Mouse (Mus musculus): Measurements from ENCODE around the gene Atg101.
A peak's percentile ranks its signal among the peaks of the same experiment; 100 is the strongest.
"Not testable (repeated sequence)": the region's sequence is repeated elsewhere in the genome, so short reads cannot be mapped to it uniquely, and the experiment has no call there.

The Atg101 gene

GRCm38 (mm10) chr15:101315378-101315777 lies 31.3 kb downstream of the Atg101 start:
- no peak for DNase-seq (ENCODE audit: low spot score in 2 of 2)

GRCm38 (mm10) chr15:101315832-101316231 lies 31.8 kb downstream of the Atg101 start:
- DNase-seq (ENCODE audit: low spot score in 2 of 2): peak; percentile 74 to 84

- DNase-seq (ENCODE audit: low spot score in 2 of 2): no peak
Observed at GRCm38 (mm10) chr15:101316279-101316912, 32.3 kb downstream of the Atg101 start.

GRCm38 (mm10) chr15:101316913-101317813 lies 33.1 kb downstream of the Atg101 start:
- DNase-seq (ENCODE audit: low spot score in 2 of 2): no peak

- no peak for DNase-seq (ENCODE audit: low spot score in 2 of 2)
Observed at GRCm38 (mm10) chr15:101317814-101318500, 33.9 kb downstream of the Atg101 start.

GRCm38 (mm10) chr15:101318889-101319765 lies 35.1 kb downstream of the Atg101 start:
- DNase-seq (ENCODE audit: low spot score in 2 of 2): no peak

GRCm38 (mm10) chr15:101320010-101320617 lies 36.0 kb downstream of the Atg101 start:
- DNase-seq (ENCODE audit: low spot score in 2 of 2): no peak

GRCm38 (mm10) chr15:101320618-101321041 lies 36.6 kb downstream of the Atg101 start:
- peak in 1 of 2 experiments; percentile 69 for DNase-seq (ENCODE audit: low spot score in 2 of 2)

- DNase-seq (ENCODE audit: low spot score in 2 of 2): no peak
Observed at GRCm38 (mm10) chr15:101321126-101321525, 37.1 kb downstream of the Atg101 start.

- DNase-seq (ENCODE audit: low spot score in 2 of 2): no peak
Observed at GRCm38 (mm10) chr15:101322106-101322505, 38.0 kb downstream of the Atg101 start.

GRCm38 (mm10) chr15:101322640-101323039 lies 38.6 kb downstream of the Atg101 start:
- DNase-seq (ENCODE audit: low spot score in 2 of 2): no peak

GRCm38 (mm10) chr15:101323511-101323910 lies 39.4 kb downstream of the Atg101 start:
- no peak for DNase-seq (ENCODE audit: low spot score in 2 of 2)

- DNase-seq (ENCODE audit: low spot score in 2 of 2): not testable (repeated sequence)
Observed at GRCm38 (mm10) chr15:101324409-101324808, 40.3 kb downstream of the Atg101 start.

GRCm38 (mm10) chr15:101325991-101326534 lies 42.0 kb downstream of the Atg101 start:
- DNase-seq (ENCODE audit: low spot score in 2 of 2): no peak

- DNase-seq (ENCODE audit: low spot score in 2 of 2): peak; percentile 90 to 95
Observed at GRCm38 (mm10) chr15:101327282-101327681, 43.2 kb downstream of the Atg101 start.

GRCm38 (mm10) chr15:101328876-101329563 lies 44.9 kb downstream of the Atg101 start:
- no peak for DNase-seq (ENCODE audit: low spot score in 2 of 2)

GRCm38 (mm10) chr15:101329564-101329892 lies 45.5 kb downstream of the Atg101 start:
- no peak for DNase-seq (ENCODE audit: low spot score in 2 of 2)

GRCm38 (mm10) chr15:101331090-101331489 lies 47.0 kb downstream of the Atg101 start:
- peak in 1 of 2 experiments; percentile 78 for DNase-seq (ENCODE audit: low spot score in 2 of 2)

- peak in 1 of 2 experiments; percentile 37 for DNase-seq (ENCODE audit: low spot score in 2 of 2)
Observed at GRCm38 (mm10) chr15:101332370-101332769, 48.3 kb downstream of the Atg101 start.

GRCm38 (mm10) chr15:101333165-101333564 lies 49.1 kb downstream of the Atg101 start:
- no peak for DNase-seq (ENCODE audit: low spot score in 2 of 2)
